Mouse (Mus musculus) intestine, embryonic 14.5 days (tissue): ENCODE measurements at regions not wholly inside any gene's neighbourhood (a gene's known extent, or its start where the extent isn't known, plus 50 kb on each side); places are given as distances from the start of the nearest gene placed in this dataset.

ENCODE experiments used
- ATAC-seq: fragments of 200-750 bp; cut with Nextera tagmentation; replicated peaks from 2 replicates; pipeline ENCODE4 v1.8.0; 2017; ENCODE audit warnings: low read depth, moderate number of reproducible peaks, moderate TSS enrichment, moderate library complexity; ENCODE audit not compliant: low FRiP score, low TSS enrichment
- DNase-seq: peaks from one replicate; pipeline ENCODE4 v3.0.0-alpha.2; 2018; ENCODE audit warnings: low spot score
- H3K27ac ChIP-seq: fragments of 300-500 bp; sonication (generic); 2 replicates; pipeline ENCODE4 v1.5.1; 2014; ENCODE audit warnings: low read depth, mild to moderate bottlenecking, control low read depth
- H3K27me3 ChIP-seq: fragments of 300-500 bp; sonication (generic); replicated peaks from 2 replicates; pipeline ENCODE4 v1.6.1; 2014; ENCODE audit warnings: low read length, control low read depth; ENCODE audit not compliant: control insufficient read depth, insufficient read depth
- H3K36me3 ChIP-seq: fragments of 300-500 bp; sonication (generic); 2 replicates; pipeline ENCODE4 v1.6.1; 2014; ENCODE audit warnings: low read length, control low read depth; ENCODE audit not compliant: control insufficient read depth, insufficient read depth
- H3K4me1 ChIP-seq: fragments of 300-500 bp; sonication (generic); replicated peaks from 2 replicates; pipeline ENCODE4 v1.6.1; 2014; ENCODE audit warnings: low read length, control low read depth, mixed read lengths; ENCODE audit not compliant: control insufficient read depth, insufficient read depth
- H3K4me2 ChIP-seq: fragments of 300-500 bp; sonication (generic); 2 replicates; pipeline ENCODE4 v1.6.1; 2014; ENCODE audit warnings: low read length
- H3K4me3 ChIP-seq: fragments of 300-500 bp; sonication (generic); 2 replicates; pipeline ENCODE4 v1.5.1; 2014; ENCODE audit warnings: low read depth, low read length, control low read depth, mixed read lengths
- H3K9ac ChIP-seq: fragments of 300-500 bp; sonication (generic); 2 replicates; pipeline ENCODE4 v1.6.1; 2014; ENCODE audit warnings: mild to moderate bottlenecking, low read length
- H3K9me3 ChIP-seq: fragments of 300-500 bp; sonication (generic); 2 replicates; pipeline ENCODE4 v1.6.1; 2016; ENCODE audit warnings: low read length, control low read depth; ENCODE audit not compliant: control insufficient read depth
- WGBS: fragments of 180-500 bp; shearing (Covaris S2); extraction: QIAGEN DNeasy Blood & Tissue Kit; methylation state at CpG from one replicate; pipeline ENCODE4 v1.1.7; 2014; 5-methylcytosine and 5-hydroxymethylcytosine counted together

DNA sequence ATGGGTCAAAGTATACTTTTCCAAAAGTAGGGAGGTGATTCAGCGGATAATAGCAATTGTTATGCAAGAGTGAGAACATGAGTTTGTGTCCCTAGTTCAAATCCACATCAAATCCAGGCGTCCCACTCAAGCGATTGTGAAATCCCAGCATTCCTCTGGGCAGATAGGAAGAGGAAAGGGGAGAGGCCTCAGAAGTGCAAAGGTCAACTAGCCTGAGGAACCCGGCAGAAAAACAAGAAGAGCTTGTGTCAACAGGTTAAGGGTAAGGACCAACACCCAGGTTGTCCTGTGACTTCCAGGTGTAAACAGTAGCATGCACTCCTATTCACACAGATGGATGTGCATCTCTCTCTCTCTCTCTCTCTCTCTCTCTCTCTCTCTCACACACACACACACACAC, 127.5 kb downstream of the Rybp start:
- peaks cover 53% of the 10 kb centered on the region for H3K4me1 ChIP-seq
- H3K4me3 ChIP-seq, result no peak overlapping the region
- no peak for DNase-seq
- no peak overlapping the region for H3K9ac ChIP-seq
- no peaks in the 10 kb centered on the region for H3K27me3 ChIP-seq
- H3K36me3 ChIP-seq, result no peaks in the 10 kb centered on the region
- H3K27ac ChIP-seq, result no peak overlapping the region
- ATAC-seq, result no peak
- H3K9me3 ChIP-seq, result no peaks in the 10 kb centered on the region
- 57% methylated on average over 4 of the region's 4 CpGs for WGBS
- no peak overlapping the region for H3K4me2 ChIP-seq

DNA sequence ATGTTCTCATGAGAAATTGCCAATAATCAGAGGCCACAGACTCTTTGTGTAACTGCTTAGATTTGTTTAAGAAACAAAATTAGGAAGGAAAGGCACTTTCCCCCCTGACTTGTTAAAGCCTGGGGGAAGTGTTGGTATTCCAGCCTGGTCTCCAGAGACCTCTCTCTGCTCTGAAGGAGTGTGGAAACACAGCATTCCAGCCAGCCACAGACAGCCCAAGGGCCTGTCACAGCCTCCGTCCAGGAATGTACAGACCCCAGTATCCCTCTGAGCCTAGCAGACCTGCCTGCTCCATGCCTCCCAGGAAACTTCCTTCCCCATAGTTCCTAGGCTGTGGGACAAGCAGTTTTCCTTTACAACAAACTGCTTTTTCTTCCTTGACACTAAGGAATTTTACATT, 128.0 kb downstream of the Rybp start:
- ATAC-seq (no peak), DNase-seq (no peak)
- 21% methylated on average over 1 of the region's 1 CpGs for WGBS
- Histone ChIP-seq H3K9me3 (no peaks in the 10 kb centered on the region), H3K4me2 (no peak overlapping the region), H3K27me3 (no peaks in the 10 kb centered on the region), H3K4me3 (no peak overlapping the region), H3K27ac (no peak overlapping the region), H3K4me1 (peaks cover 53% of the 10 kb centered on the region), H3K36me3 (no peaks in the 10 kb centered on the region), H3K9ac (no peak overlapping the region)

DNA sequence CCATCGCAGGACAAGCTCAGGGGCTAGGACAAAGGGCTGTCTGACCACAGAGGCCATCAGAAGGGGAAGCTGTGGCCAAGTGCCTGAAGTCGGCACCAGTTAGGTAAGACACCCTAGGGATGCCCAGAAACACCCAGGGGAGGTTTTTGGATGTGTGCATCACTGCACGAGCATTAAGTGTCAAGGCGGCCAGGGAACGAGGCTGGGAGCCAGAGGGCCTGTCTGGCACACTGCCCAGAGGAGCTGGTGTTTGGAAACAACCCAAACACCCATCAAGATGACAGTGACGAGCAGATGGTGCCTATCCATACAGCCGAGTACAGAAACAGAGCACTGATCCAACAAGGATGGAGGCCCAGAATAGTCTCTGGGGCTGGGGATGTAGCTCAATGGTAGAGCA, 130.0 kb downstream of the Rybp start:
- Histone ChIP-seq H3K4me2 (no peak overlapping the region), H3K36me3 (no peaks in the 10 kb centered on the region), H3K9ac (no peak overlapping the region), H3K27ac (no peak overlapping the region), H3K9me3 (no peaks in the 10 kb centered on the region), H3K4me1 (peaks cover 37% of the 10 kb centered on the region), H3K27me3 (no peaks in the 10 kb centered on the region), H3K4me3 (no peak overlapping the region)
- no peak for ATAC-seq
- no peak for DNase-seq
- 23% methylated on average over 7 of the region's 7 CpGs for WGBS

DNA sequence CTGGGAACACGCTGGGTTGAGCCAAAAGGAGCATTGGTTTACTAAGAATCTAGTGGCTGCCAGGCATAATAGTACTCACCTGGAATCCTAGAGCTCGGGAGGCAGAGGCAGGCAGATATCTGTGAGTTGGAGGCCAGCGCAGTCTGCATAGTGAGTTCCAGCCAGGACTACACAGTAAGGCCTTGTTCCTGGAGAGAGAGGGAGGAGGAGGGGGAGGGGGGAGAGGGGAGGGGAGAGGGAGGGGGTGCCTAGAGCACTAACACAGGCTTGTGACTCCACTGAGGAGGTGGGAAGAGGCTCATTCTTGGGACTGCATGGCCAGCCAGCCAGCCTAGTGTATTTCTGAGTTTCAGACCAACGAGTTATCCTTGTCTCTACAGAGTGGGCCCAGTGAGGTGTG, 131.1 kb downstream of the Rybp start:
- Histone ChIP-seq H3K4me2 (no peak overlapping the region), H3K27ac (0 out of 2 replicates have a peak overlapping the region, but pooled peaks have one; percentile 8), H3K36me3 (no peaks in the 10 kb centered on the region), H3K4me3 (no peak overlapping the region), H3K9me3 (no peaks in the 10 kb centered on the region), H3K4me1 (peaks cover 37% of the 10 kb centered on the region), H3K9ac (no peak overlapping the region), H3K27me3 (no peaks in the 10 kb centered on the region)
- DNase-seq, result no peak
- ATAC-seq, result no peak
- WGBS, result 76% methylated on average over 4 of the region's 4 CpGs

DNA sequence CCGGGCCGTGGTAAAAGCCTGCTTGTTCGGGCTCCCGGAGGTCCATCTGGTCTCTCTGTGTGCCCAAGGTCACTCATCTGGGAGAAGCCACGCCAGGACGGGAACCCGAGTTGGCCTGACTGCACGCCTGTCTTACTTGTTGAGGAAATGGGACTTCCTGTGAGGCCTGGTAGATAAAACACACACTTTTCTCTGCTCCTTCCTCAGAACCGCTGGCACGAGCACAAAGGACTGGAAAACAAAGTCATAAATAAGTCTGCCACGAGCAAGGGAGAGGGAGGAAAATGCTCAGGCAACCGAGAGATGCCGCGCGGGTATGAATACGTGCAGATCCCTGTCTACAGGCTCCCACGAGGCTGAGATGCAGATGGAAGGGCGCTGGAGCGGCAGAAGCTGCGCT, 131.6 kb downstream of the Rybp start:
- H3K4me3 ChIP-seq, result no peak overlapping the region
- no peaks in the 10 kb centered on the region for H3K27me3 ChIP-seq
- ATAC-seq (no peak), DNase-seq (peak; percentile 69)
- no peaks in the 10 kb centered on the region for H3K36me3 ChIP-seq
- H3K4me1 ChIP-seq, result peaks cover 37% of the 10 kb centered on the region
- no peaks in the 10 kb centered on the region for H3K9me3 ChIP-seq
- no peak overlapping the region for H3K4me2 ChIP-seq
- H3K27ac ChIP-seq, result peak overlapping the region; percentile 22; the same call in 1 of the 2 replicates
- no peak overlapping the region for H3K9ac ChIP-seq
- WGBS, result 33% methylated on average over 20 of the region's 20 CpGs

DNA sequence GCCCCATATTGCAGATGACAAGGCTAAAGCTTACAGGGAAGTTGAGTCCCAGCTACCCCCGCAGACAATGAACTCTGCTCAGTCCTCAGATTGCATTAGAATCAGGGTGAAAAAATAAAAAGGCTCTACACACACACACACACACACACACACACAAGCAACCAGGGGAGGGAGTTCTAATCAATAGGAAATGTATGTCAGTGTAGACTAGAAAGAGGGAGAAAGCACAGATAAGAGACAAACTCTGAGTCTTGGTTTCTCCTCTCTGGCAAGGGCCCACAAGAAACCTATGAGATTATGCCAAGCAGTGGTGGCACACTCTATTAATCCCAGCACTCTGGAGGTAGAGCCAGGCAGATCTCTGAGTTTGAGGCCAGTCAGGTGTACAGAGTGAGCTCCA, 135.8 kb downstream of the Rybp start:
- H3K4me2 ChIP-seq, result no peak overlapping the region
- peaks cover 11% of the 10 kb centered on the region for H3K4me1 ChIP-seq
- ATAC-seq (no peak), DNase-seq (no peak)
- 97% methylated on average over 1 of the region's 1 CpGs for WGBS
- no peak overlapping the region for H3K27ac ChIP-seq
- H3K4me3 ChIP-seq, result no peak overlapping the region
- H3K27me3 ChIP-seq, result no peaks in the 10 kb centered on the region
- no peaks in the 10 kb centered on the region for H3K9me3 ChIP-seq
- H3K36me3 ChIP-seq, result no peaks in the 10 kb centered on the region
- no peak overlapping the region for H3K9ac ChIP-seq

DNA sequence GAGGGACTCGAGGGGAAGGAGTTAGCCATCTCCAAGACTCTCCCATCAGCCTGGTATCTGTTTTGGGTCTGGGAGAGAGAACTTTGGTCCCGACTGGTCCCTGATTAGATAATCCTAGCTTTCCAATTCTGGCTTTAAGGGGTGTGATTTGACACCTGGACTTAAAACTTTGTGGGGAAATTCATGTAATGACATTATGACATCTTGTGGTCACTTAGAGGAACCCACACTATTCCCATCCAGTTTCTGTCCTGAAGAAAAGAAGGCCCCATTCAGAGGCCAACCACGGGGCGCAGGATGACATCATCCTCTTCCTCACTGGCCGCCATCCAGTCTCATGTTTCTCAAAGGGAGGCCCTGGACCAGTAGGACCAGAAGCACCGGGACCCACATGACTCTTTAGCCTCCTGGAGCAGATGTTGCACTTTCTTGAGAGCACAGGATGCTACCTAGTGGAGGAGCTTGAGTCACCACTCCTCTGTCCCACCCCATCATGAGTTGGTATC, 136.5 kb downstream of the Rybp start:
- DNase-seq (no peak), ATAC-seq (no peak)
- H3K4me1 ChIP-seq, result 0 out of 2 replicates have a peak, but pooled peaks cover 5% of the 10 kb centered on the region
- H3K9ac ChIP-seq, result no peak overlapping the region
- no peak overlapping the region for H3K27ac ChIP-seq
- no peak overlapping the region for H3K4me3 ChIP-seq
- H3K4me2 ChIP-seq, result no peak overlapping the region
- H3K27me3 ChIP-seq, result no peaks in the 10 kb centered on the region
- no peaks in the 10 kb centered on the region for H3K9me3 ChIP-seq
- H3K36me3 ChIP-seq, result no peaks in the 10 kb centered on the region
- 63% methylated on average over 6 of the region's 6 CpGs for WGBS

DNA sequence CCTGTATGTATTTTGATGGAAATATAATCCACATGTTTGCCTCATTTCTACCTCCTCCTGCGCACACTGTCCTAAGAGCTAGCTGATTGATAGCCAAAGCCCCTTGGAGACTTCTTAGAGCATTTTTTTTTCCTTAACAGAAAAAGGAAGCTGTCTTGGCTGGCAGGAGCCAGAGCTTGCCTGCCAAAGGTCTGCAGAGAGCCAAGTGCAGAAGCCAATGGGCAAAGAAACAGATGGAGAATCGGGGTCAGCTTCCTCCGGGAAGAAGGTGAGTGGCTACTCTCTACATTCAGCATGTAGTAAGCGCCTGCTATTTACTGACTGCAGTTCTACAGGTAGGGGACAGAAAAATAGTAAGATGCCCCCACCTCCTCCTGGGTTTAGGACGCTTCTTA, 137.8 kb downstream of the Rybp start:
- no peak for DNase-seq
- H3K4me2 ChIP-seq, result no peak overlapping the region
- no peak overlapping the region for H3K9ac ChIP-seq
- no peaks in the 10 kb centered on the region for H3K27me3 ChIP-seq
- no peaks in the 10 kb centered on the region for H3K36me3 ChIP-seq
- H3K9me3 ChIP-seq, result no peaks in the 10 kb centered on the region
- H3K4me3 ChIP-seq, result no peak overlapping the region
- ATAC-seq, result no peak
- no peak overlapping the region for H3K27ac ChIP-seq
- WGBS, result 70% methylated on average over 5 of the region's 5 CpGs
- H3K4me1 ChIP-seq, result peaks cover 1% of the 10 kb centered on the region

DNA sequence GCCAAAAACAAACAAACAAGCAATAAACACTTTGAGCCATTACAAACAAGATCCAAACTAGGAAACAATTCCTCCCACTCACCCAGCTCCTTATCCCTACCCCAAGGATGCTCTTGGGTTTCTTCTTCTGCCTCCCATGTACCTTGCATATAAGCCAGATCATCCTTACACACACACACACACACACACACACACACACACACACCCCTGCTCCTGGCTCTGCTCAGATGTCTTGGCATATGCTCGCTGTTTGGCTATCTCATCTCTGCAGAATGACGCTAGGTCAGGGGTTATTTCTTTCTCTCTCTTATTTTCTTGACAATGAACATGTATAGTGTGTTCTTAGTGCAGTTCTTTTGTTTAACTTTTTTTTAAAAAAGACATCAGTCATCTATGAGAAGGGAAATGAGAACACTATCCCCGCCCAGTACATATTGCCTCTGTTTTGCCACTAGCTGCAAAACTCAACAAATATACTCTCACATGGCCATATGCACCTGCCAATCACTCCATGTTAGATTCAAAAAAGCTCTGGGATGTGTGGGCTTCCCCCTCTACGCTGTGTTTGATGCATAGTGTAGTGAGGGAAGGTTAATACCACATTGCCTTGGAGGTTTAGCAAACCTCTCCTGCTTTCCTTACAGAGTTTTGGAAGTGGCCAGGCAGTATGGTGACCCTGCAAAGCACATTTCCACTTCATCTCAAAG, 138.4 kb downstream of the Rybp start:
- no peak overlapping the region for H3K27ac ChIP-seq
- H3K36me3 ChIP-seq, result no peaks in the 10 kb centered on the region
- H3K4me3 ChIP-seq, result no peak overlapping the region
- no peak overlapping the region for H3K9ac ChIP-seq
- no peaks in the 10 kb centered on the region for H3K9me3 ChIP-seq
- 51% methylated on average over 4 of the region's 4 CpGs for WGBS
- H3K4me1 ChIP-seq, result peaks cover 7% of the 10 kb centered on the region
- no peak for ATAC-seq
- no peak for DNase-seq
- H3K27me3 ChIP-seq, result no peaks in the 10 kb centered on the region
- H3K4me2 ChIP-seq, result no peak overlapping the region
